Comparison of ENCODE assay signal across 7 mouse cellular contexts in genomic region chr14:47514816-47515453, GRCm38 (mm10). TPM values are rescaled to one million over a fixed set of nuclear protein-coding genes. Genes with fewer than 3 reads are reported as not detected.
A peak's percentile ranks its signal among the peaks of the same experiment; 100 is the strongest.
DNase-seq lines count a peak whose midpoint lies in the region; ATAC-seq lines count a peak whose summit lies in the region.

No protein-coding gene starts in this region.

- H3K4me2 ChIP-seq in liver, embryonic 12.5 days = peak overlapping the region; percentile 51
- H3K4me2 ChIP-seq in stomach, embryonic 14.5 days (replicated peaks; ENCODE audit: low read depth, low read length) = no peak overlapping the region
- no peak overlapping the region for H3K4me2 ChIP-seq in midbrain, embryonic 11.5 days
- no peak overlapping the region for H3K4me2 ChIP-seq in midbrain, embryonic 15.5 days

- H3K4me1 ChIP-seq in liver, embryonic 12.5 days = peaks cover 90% of the 10 kb centered on the region
- 0 out of 2 replicates have a peak, but pooled peaks cover 7% of the 10 kb centered on the region for H3K4me1 ChIP-seq in stomach, embryonic 14.5 days (ENCODE audit: control insufficient read depth, insufficient read depth, low read length)
- no peaks in the 10 kb centered on the region for H3K4me1 ChIP-seq in midbrain, embryonic 11.5 days (ENCODE audit: control insufficient read depth, insufficient read depth, low read length)
- no peaks in the 10 kb centered on the region for H3K4me1 ChIP-seq in midbrain, embryonic 15.5 days

- no peaks in the 10 kb centered on the region for H3K27me3 ChIP-seq in liver, embryonic 12.5 days (replicated peaks)
- H3K27me3 ChIP-seq in stomach, embryonic 14.5 days (ENCODE audit: control insufficient read depth, insufficient read depth, low read length) = no peaks in the 10 kb centered on the region
- H3K27me3 ChIP-seq in midbrain, embryonic 11.5 days (ENCODE audit: control insufficient read depth, insufficient read depth, low read length) = no peaks in the 10 kb centered on the region
- H3K27me3 ChIP-seq in midbrain, embryonic 15.5 days (replicated peaks) = no peaks in the 10 kb centered on the region

- peak; percentile 43 for DNase-seq in CD4-positive, CD25-positive, alpha-beta regulatory T cell, adult 2 months (ENCODE audit: low read depth, low spot score)
- DNase-seq in adrenal gland, adult 2 months = peak; percentile 62
- DNase-seq in heart, postnatal 14 days = peak; percentile 18 to 42
- no peak for DNase-seq in midbrain, embryonic 11.5 days (ENCODE audit: low spot score, missing footprints)

- H3K9me3 ChIP-seq in liver, embryonic 12.5 days (replicated peaks) = no peaks in the 10 kb centered on the region
- H3K9me3 ChIP-seq in stomach, embryonic 14.5 days (ENCODE audit: control insufficient read depth, low read depth, low read length) = no peaks in the 10 kb centered on the region
- no peaks in the 10 kb centered on the region for H3K9me3 ChIP-seq in midbrain, embryonic 11.5 days (ENCODE audit: control insufficient read depth, low read length)
- no peaks in the 10 kb centered on the region for H3K9me3 ChIP-seq in midbrain, embryonic 15.5 days

- peak overlapping the region; percentile 61 for H3K9ac ChIP-seq in liver, embryonic 12.5 days
- H3K9ac ChIP-seq in stomach, embryonic 14.5 days (replicated peaks; ENCODE audit: low read depth, low read length) = no peak overlapping the region
- no peak overlapping the region for H3K9ac ChIP-seq in midbrain, embryonic 11.5 days (ENCODE audit: low read length)
- H3K9ac ChIP-seq in midbrain, embryonic 15.5 days = no peak overlapping the region

- intact Hi-C loops in heart, postnatal 14 days (cut with DNase I) = no loop called here

- no peak for ATAC-seq in liver, embryonic 12.5 days
- peak; percentile 90 for ATAC-seq in stomach, embryonic 14.5 days (ENCODE audit: insufficient number of reproducible peaks, insufficient read depth, low FRiP score, low read depth)
- ATAC-seq in midbrain, embryonic 11.5 days (ENCODE audit: low FRiP score) = no peak
- ATAC-seq in midbrain, embryonic 15.5 days (replicated peaks) = no peak

- H3K36me3 ChIP-seq in liver, embryonic 12.5 days = peaks cover 22% of the 10 kb centered on the region
- H3K36me3 ChIP-seq in stomach, embryonic 14.5 days (ENCODE audit: control insufficient read depth, insufficient read depth, low read length) = no peaks in the 10 kb centered on the region
- H3K36me3 ChIP-seq in midbrain, embryonic 11.5 days (ENCODE audit: control insufficient read depth, insufficient read depth, low read length) = no peaks in the 10 kb centered on the region
- no peaks in the 10 kb centered on the region for H3K36me3 ChIP-seq in midbrain, embryonic 15.5 days (replicated peaks)

- 43% methylated on average over 7 of the region's 7 CpGs for WGBS in liver, embryonic 12.5 days (ENCODE audit: insufficient replicate concordance)
- 37% methylated on average over 7 of the region's 7 CpGs for WGBS in stomach, embryonic 14.5 days
- WGBS in midbrain, embryonic 11.5 days = 75% methylated on average over 7 of the region's 7 CpGs
- 69% methylated on average over 7 of the region's 7 CpGs for WGBS in midbrain, embryonic 15.5 days

- no peak overlapping the region for H3K4me3 ChIP-seq in liver, embryonic 12.5 days
- H3K4me3 ChIP-seq in stomach, embryonic 14.5 days (ENCODE audit: low read depth, low read length) = no peak overlapping the region
- H3K4me3 ChIP-seq in midbrain, embryonic 11.5 days (ENCODE audit: low read depth, low read length) = no peak overlapping the region
- no peak overlapping the region for H3K4me3 ChIP-seq in midbrain, embryonic 15.5 days

- peak overlapping the region; percentile 99 for H3K27ac ChIP-seq in liver, embryonic 12.5 days
- peak overlapping the region; percentile 68; the same call in 1 of the 2 replicates for H3K27ac ChIP-seq in stomach, embryonic 14.5 days (ENCODE audit: low read length)
- no peak overlapping the region for H3K27ac ChIP-seq in midbrain, embryonic 11.5 days (ENCODE audit: low read depth, low read length)
- H3K27ac ChIP-seq in midbrain, embryonic 15.5 days = no peak overlapping the region

RNA-seq across cellular contexts. Expression of gene Atg14, which starts 55.5 kb away (rescaled TPM):
- 10 to 100 TPM; 13.9 to 14.0 TPM for total RNA-seq in adrenal gland, adult 2 months (2021)
- 11.1 and 17.8 TPM in 2 replicates for polyA plus RNA-seq in adrenal gland, adult 2 months (2012; rRNA removed)
- 1 to 10 TPM; 8.1 to 9.8 TPM for total RNA-seq in heart, postnatal 14 days (2021)
- 7.6 and 8.0 TPM in 2 replicates for polyA plus RNA-seq in liver, embryonic 12.5 days (2016; fragmentation: Nextera tagmentation; extraction: Ambion mirVana)
- 14.3 and 15.2 TPM in 2 replicates for polyA plus RNA-seq in stomach, embryonic 14.5 days (2014; fragmentation: Nextera tagmentation; extraction: Ambion mirVana)
- polyA plus RNA-seq in midbrain, embryonic 11.5 days (2014; fragmentation: Nextera tagmentation; extraction: Ambion mirVana) = 18.7 and 20.0 TPM in 2 replicates
- 17.9 and 21.7 TPM in 2 replicates for polyA plus RNA-seq in midbrain, embryonic 15.5 days (2015; fragmentation: Nextera tagmentation; extraction: Ambion mirVana)

Comparison
In these comparisons a context has a peak if more than half of its experiments do, and no peak if none do; other contexts are left out.
1. H3K27ac ChIP-seq: peak in liver, embryonic 12.5 days (single experiment) and stomach, embryonic 14.5 days (single experiment); none in midbrain, embryonic 11.5 days (single experiment) and midbrain, embryonic 15.5 days (single experiment).